Mouse (Mus musculus) forebrain, postnatal 0 days (tissue): Measurements from ENCODE around the gene Cebpg. TPM values are rescaled to one million over a fixed set of nuclear protein-coding genes. Genes with fewer than 3 reads are reported as not detected.

Source experiments
- ATAC-seq: fragments of 200-750 bp; cut with Nextera tagmentation; 2 replicates; pipeline ENCODE4 v1.8.0; 2017; ENCODE audit warnings: mild to moderate bottlenecking, moderate library complexity
- DNase-seq: peaks from one replicate; pipeline ENCODE4 v3.0.0-alpha.2; 2015
- H3K27ac ChIP-seq: fragments of 300-500 bp; sonication (generic); 2 replicates; pipeline ENCODE4 v1.5.1; 2014; ENCODE audit warnings: low read depth, mild to moderate bottlenecking, antibody characterized with exemption, low read length, moderate library complexity, mixed read lengths
- H3K27me3 ChIP-seq: fragments of 300-500 bp; sonication (generic); 2 replicates; pipeline ENCODE4 v1.6.1; 2014; ENCODE audit warnings: mild to moderate bottlenecking, low read length, mixed read lengths; ENCODE audit not compliant: insufficient read depth
- H3K36me3 ChIP-seq: fragments of 300-500 bp; sonication (generic); 2 replicates; pipeline ENCODE4 v1.6.1; 2014; ENCODE audit warnings: mild to moderate bottlenecking, moderate library complexity; ENCODE audit not compliant: insufficient read depth
- H3K4me1 ChIP-seq: fragments of 300-500 bp; sonication (generic); 2 replicates; pipeline ENCODE4 v1.6.1; 2014; ENCODE audit warnings: antibody characterized with exemption; ENCODE audit not compliant: insufficient read depth
- H3K4me2 ChIP-seq: fragments of 300-500 bp; sonication (generic); 2 replicates; pipeline ENCODE4 v1.6.1; 2014; ENCODE audit warnings: low read depth, mild to moderate bottlenecking, moderate library complexity
- H3K4me3 ChIP-seq: fragments of 300-500 bp; sonication (generic); 2 replicates; pipeline ENCODE4 v1.5.1; 2014; ENCODE audit warnings: low read depth, low read length, mixed read lengths
- H3K9ac ChIP-seq: fragments of 300-500 bp; sonication (generic); 2 replicates; pipeline ENCODE4 v1.6.1; 2014; ENCODE audit warnings: mild to moderate bottlenecking
- H3K9me3 ChIP-seq: fragments of 300-500 bp; sonication (generic); 2 replicates; pipeline ENCODE4 v1.6.1; 2016; ENCODE audit warnings: low read length
- CTCF ChIP-seq: sonication (generic); IDR thresholded peaks from 2 replicates; pipeline ENCODE4 v1.5.1; 2016; ENCODE audit warnings: antibody characterized with exemption, control low read depth, low read depth
- WGBS: fragments of 180-500 bp; shearing (Covaris S2); extraction: QIAGEN DNeasy Blood & Tissue Kit; methylation state at CpG from one replicate; pipeline ENCODE4 v1.1.7; 2014; 5-methylcytosine and 5-hydroxymethylcytosine counted together
- polyA plus RNA-seq: library from polyadenylated mRNA; unstranded; fragments of >200 nt; fragmentation: Nextera tagmentation; extraction: Ambion mirVana; gene quantifications from 2 replicates; pipeline ENCODE4 v1.2.1, GENCODE M21; 2015
- total RNA-seq: library from RNA; depleted of rRNA; stranded (reverse); fragments of >200 nt; gene quantifications from 2 replicates; pipeline ENCODE4 v1.2.3, GENCODE M21; 2014

The Cebpg gene
- total and polyA plus RNA-seq, 2 experiments from 2014 or later, result 14.5 to 23.2 TPM

DNA sequence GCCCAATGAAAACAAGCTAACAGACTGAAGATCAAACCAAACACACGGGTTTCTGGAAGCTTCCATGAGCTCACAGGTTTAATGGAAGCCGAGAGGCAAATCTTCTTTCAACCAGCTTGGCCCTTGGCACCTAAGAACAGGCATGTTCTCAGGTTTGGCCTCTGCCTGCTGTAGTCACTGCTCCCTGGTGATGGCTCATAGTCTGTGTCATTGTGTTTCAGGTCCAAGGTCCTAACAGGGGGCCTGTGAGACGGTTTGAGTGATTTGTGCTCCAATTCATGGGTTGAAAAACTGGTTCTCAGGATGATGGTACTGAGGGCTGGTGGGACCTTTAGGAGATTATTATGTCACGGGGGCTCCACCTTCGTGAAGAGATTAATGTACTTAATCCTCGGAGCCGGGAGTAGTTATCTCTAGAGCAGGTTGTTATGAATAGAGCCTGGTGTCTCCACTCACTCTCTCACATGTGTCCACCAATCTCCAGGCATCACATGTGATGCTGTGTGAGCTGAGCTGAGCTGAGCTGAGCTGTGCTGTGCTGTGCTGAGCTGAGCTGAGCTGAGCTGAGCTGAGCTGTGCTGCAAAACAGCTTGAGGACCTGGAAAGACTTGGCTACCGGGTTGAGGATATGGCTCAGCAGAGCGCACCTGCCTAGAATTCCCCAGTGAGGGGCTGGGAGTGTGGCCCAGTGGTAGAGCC lies 25.2 kb upstream of the Cebpg start:
- DNase-seq, result no peak
- no peak overlapping the region for H3K4me2 ChIP-seq
- TF ChIP-seq CTCF, result no peak
- no peak overlapping the region for H3K4me3 ChIP-seq
- H3K4me1 ChIP-seq, result peaks cover 5% of the 10 kb centered on the region; the same call in 1 of the 2 replicates
- WGBS, result 75% methylated on average over 9 of the region's 9 CpGs
- H3K27ac ChIP-seq, result peak overlapping the region; percentile 51; the same call in 1 of the 2 replicates
- H3K9me3 ChIP-seq, result no peaks in the 10 kb centered on the region
- H3K27me3 ChIP-seq, result no peaks in the 10 kb centered on the region
- no peak for ATAC-seq
- no peaks in the 10 kb centered on the region for H3K36me3 ChIP-seq
- no peak overlapping the region for H3K9ac ChIP-seq

- Histone ChIP-seq H3K4me2 (no peak overlapping the region), H3K4me3 (no peak overlapping the region), H3K27me3 (no peaks in the 10 kb centered on the region), H3K4me1 (no peaks in the 10 kb centered on the region; the same call in 1 of the 2 replicates), H3K9me3 (no peaks in the 10 kb centered on the region), H3K9ac (no peak overlapping the region), H3K27ac (peak overlapping the region; percentile 51), H3K36me3 (no peaks in the 10 kb centered on the region)
- DNase-seq (no peak), ATAC-seq (no peak)
- no peak for TF ChIP-seq CTCF
- 52% methylated on average over 10 of the region's 10 CpGs for WGBS
Observed at GRCm38 (mm10) chr7:35080843-35081338, 24.5 kb upstream of the Cebpg start.

- H3K9me3 ChIP-seq, result no peaks in the 10 kb centered on the region
- no peaks in the 10 kb centered on the region for H3K27me3 ChIP-seq
- H3K4me2 ChIP-seq, result no peak overlapping the region
- H3K36me3 ChIP-seq, result no peaks in the 10 kb centered on the region
- no peak overlapping the region for H3K4me3 ChIP-seq
- H3K4me1 ChIP-seq, result no peaks in the 10 kb centered on the region
- TF ChIP-seq CTCF, result no peak
- WGBS, result 29% methylated on average over 5 of the region's 5 CpGs
- no peak overlapping the region for H3K27ac ChIP-seq
- ATAC-seq (no peak), DNase-seq (no peak)
- H3K9ac ChIP-seq, result no peak overlapping the region
Observed at GRCm38 (mm10) chr7:35076645-35077044, 20.3 kb upstream of the Cebpg start.

DNA sequence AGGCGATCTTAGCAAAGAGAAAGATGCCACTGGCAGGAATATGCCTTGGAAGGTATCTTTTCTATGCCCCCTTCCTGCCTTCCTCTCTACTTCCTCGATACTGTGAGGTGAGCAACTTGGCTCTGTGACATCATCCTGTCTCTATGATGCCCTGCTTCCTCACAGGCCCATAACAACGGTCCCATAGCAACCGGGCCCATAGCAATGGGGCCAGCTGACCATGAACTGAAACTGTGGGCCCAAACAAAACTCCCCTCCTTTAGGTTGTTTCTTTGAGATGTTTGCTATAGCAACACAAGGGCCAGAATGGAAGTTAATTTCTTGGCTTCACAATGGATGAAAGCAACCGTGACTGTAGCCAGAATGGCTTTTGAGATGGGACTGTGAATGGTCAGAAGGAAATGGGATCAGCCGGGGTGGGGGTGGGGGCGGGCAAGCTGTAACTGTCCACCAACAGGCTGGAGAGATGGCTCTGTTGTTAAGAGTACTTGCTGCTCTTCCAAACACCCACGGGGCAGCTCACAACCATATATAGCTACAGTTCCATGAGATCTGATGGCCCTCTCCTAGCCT lies 10.4 kb upstream of the Cebpg start:
- no peak for DNase-seq

DNA sequence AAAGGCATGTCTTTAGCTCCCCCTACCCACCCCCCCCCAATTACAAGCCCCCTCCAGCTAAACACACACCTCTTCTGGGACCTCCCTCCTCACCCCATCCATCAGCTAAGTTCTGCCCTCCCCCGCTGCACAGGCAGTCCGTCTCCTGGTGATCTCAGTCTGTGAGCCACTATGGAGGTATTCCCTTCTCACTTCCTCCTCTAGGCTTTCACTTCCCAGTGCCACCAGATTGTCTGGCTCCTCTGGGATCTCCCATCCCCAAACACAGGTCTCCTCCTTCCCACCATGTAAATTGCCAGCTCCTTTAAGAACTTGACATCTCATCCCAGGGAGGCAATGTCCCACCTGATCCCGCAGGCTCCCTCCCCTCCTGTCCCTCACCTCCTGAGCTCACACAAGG lies 9.6 kb upstream of the Cebpg start:
- no peak for DNase-seq
- H3K4me2 ChIP-seq, result no peak overlapping the region
- no peaks in the 10 kb centered on the region for H3K36me3 ChIP-seq
- no peaks in the 10 kb centered on the region for H3K4me1 ChIP-seq
- TF ChIP-seq CTCF, result no peak
- no peak overlapping the region for H3K4me3 ChIP-seq
- no peaks in the 10 kb centered on the region for H3K9me3 ChIP-seq
- no peaks in the 10 kb centered on the region for H3K27me3 ChIP-seq
- H3K27ac ChIP-seq, result no peak overlapping the region
- whole genome bisulfite sequencing, result 80% methylated on average over 3 of the region's 3 CpGs
- no peak for ATAC-seq
- no peak overlapping the region for H3K9ac ChIP-seq

More for the DNA sequence above, 10.4 kb upstream of the Cebpg start:
- Histone ChIP-seq H3K4me3 (no peak overlapping the region), H3K9ac (no peak overlapping the region), H3K27me3 (no peaks in the 10 kb centered on the region), H3K27ac (no peak overlapping the region), H3K9me3 (no peaks in the 10 kb centered on the region), H3K36me3 (no peaks in the 10 kb centered on the region), H3K4me1 (no peaks in the 10 kb centered on the region), H3K4me2 (no peak overlapping the region)
- WGBS, result 67% methylated on average over 8 of the region's 8 CpGs
- ATAC-seq, result 0 out of 2 replicates have a peak, but pooled peaks have one; percentile 14
- no peak for TF ChIP-seq CTCF

GRCm38 (mm10) chr7:35064286-35065258 lies 8.2 kb upstream of the Cebpg start:
- WGBS, result 56% methylated on average over 14 of the region's 14 CpGs
- no peak overlapping the region for H3K27ac ChIP-seq

More at GRCm38 (mm10) chr7:35064286-35065258, 8.2 kb upstream of the Cebpg start:
- Histone ChIP-seq H3K4me2 (no peak overlapping the region), H3K4me3 (no peak overlapping the region), H3K9ac (no peak overlapping the region), H3K4me1 (no peaks in the 10 kb centered on the region), H3K27me3 (no peaks in the 10 kb centered on the region), H3K9me3 (no peaks in the 10 kb centered on the region), H3K36me3 (no peaks in the 10 kb centered on the region)
- ATAC-seq (no peak), DNase-seq (no peak)
- TF ChIP-seq CTCF, result no peak
